Mouse (Mus musculus): ENCODE data around the gene Ctsf.

- TF ChIP-seq CTCF (IDR thresholded peaks at IDR 0.05; ENCODE audit: low read depth) (no peak), EP300 (IDR thresholded peaks at IDR 0.05; ENCODE audit: low read depth) (no peak)
Observed at GRCm38 (mm10) chr19:4842611-4843010, 12.3 kb upstream of the Ctsf start.

Measured in liver, postnatal 0 days (tissue).